In genomic region chr9:102643486-102644101, GRCm38 (mm10) we compare ENCODE assay signal across 8 mouse cellular contexts. TPM values are rescaled to one million over a fixed set of nuclear protein-coding genes. Genes with fewer than 3 reads are reported as not detected.
DNase-seq lines count a peak whose midpoint lies in the region; TF ChIP-seq lines count a peak whose summit lies in the region.

No protein-coding gene starts in this region.

- TF ChIP-seq EP300 in heart, adult 2 months (IDR thresholded peaks at IDR 0.05; ENCODE audit: insufficient read depth, low read depth, low read length), result 0 out of 2 replicates have a peak, but pooled peaks have one; percentile 43

- intact Hi-C loops in heart, adult 2 months (cut with DNase I), result loop anchor here (5.0 kb wide), 1 partner anchor 44 kb away; no protein-coding TSS in a partner anchor

- no peaks in the 10 kb centered on the region for H3K27me3 ChIP-seq in heart, adult 2 months (ENCODE audit: control insufficient read depth, insufficient read depth, low read length)

- H3K4me3 ChIP-seq in heart, adult 2 months, result no peak overlapping the region
- H3K4me3 ChIP-seq in lung, adult 2 months (replicated peaks; ENCODE audit: extremely low read depth, low read depth, low read length), result no peak overlapping the region

- WGBS in heart, adult 2 months, result 31% methylated on average over 10 of the region's 10 CpGs
- WGBS in lung, adult 2 months, result 28% methylated on average over 10 of the region's 10 CpGs

- peak; percentile 71 to 73 for DNase-seq in cerebellum, postnatal 14 days
- DNase-seq in cerebellum, postnatal 25 days, result no peak
- peak; percentile 87 for DNase-seq in embryo, embryonic 9.5 days (ENCODE audit: extremely low spot score)
- DNase-seq in heart, adult 2 months, result peak; percentile 77 to 83
- DNase-seq in kidney, adult 11 months, result peak; percentile 52
- peak; percentile 75 for DNase-seq in lung, adult 2 months
- peak; percentile 66 for DNase-seq in retina, embryonic 14.5 days (ENCODE audit: low spot score)
- DNase-seq in thymus, postnatal 4 days, result no peak

- H3K79me2 ChIP-seq in heart, adult 2 months (replicated peaks; ENCODE audit: control insufficient read depth, insufficient read depth, low read length), result no peaks in the 10 kb centered on the region

- no peak for TF ChIP-seq POLR2A in heart, adult 2 months (IDR thresholded peaks at IDR 0.05; ENCODE audit: insufficient read depth, low read depth, low read length)
- 0 out of 2 replicates have a peak, but pooled peaks have one; percentile 8 for TF ChIP-seq POLR2A in lung, adult 2 months (IDR thresholded peaks at IDR 0.05; ENCODE audit: borderline replicate concordance, extremely low read depth, low read depth, low read length)

- peaks cover 5% of the 10 kb centered on the region for H3K4me1 ChIP-seq in heart, adult 2 months (ENCODE audit: control insufficient read depth, insufficient read depth, low read length)
- peaks cover 8% of the 10 kb centered on the region for H3K4me1 ChIP-seq in lung, adult 2 months (ENCODE audit: control insufficient read depth, insufficient read depth, low read length)

- H3K36me3 ChIP-seq in heart, adult 2 months (ENCODE audit: control insufficient read depth, insufficient read depth, low read length), result no peaks in the 10 kb centered on the region

- no peak for TF ChIP-seq CTCF in heart, adult 2 months (IDR thresholded peaks at IDR 0.05)
- TF ChIP-seq CTCF in lung, adult 2 months (IDR thresholded peaks at IDR 0.05; ENCODE audit: insufficient read depth, low read length), result no peak

- no peak overlapping the region for H3K9ac ChIP-seq in heart, adult 2 months (ENCODE audit: low read depth, low read length)

- H3K27ac ChIP-seq in heart, adult 2 months, result peak overlapping the region; percentile 71

RNA-seq across cellular contexts. Expression of gene Cep63, which starts 17.3 kb away (rescaled TPM):
- 10 to 100 TPM; 49.4 to 57.5 TPM for total RNA-seq in heart, adult 2 months (2021)
- 7.3 and 9.9 TPM in 2 replicates for polyA plus RNA-seq in heart, adult 2 months (2012; rRNA removed)
- 3.1 and 5.2 TPM in 2 replicates for polyA plus RNA-seq in lung, adult 2 months (2012; rRNA removed)

RNA-seq across cellular contexts. Expression of gene Anapc13, which starts 17.5 kb away (rescaled TPM):
- 100 to 1,000 TPM; 344 to 384 TPM for total RNA-seq in heart, adult 2 months (2021)
- polyA plus RNA-seq in heart, adult 2 months (2012; rRNA removed), result 128 and 135 TPM in 2 replicates
- polyA plus RNA-seq in lung, adult 2 months (2012; rRNA removed), result 52.0 and 65.4 TPM in 2 replicates

Comparison
In these comparisons a context has a peak if more than half of its experiments do, and no peak if none do; other contexts are left out.
1. DNase-seq: peak in cerebellum, postnatal 14 days (2 of 2), embryo, embryonic 9.5 days (single experiment), heart, adult 2 months (2 of 2), kidney, adult 11 months (single experiment), lung, adult 2 months (single experiment) and retina, embryonic 14.5 days (single experiment); none in cerebellum, postnatal 25 days (0 of 2) and thymus, postnatal 4 days (single experiment).